ENCODE assay signal across 21 mouse cellular contexts in the genomic region with DNA sequence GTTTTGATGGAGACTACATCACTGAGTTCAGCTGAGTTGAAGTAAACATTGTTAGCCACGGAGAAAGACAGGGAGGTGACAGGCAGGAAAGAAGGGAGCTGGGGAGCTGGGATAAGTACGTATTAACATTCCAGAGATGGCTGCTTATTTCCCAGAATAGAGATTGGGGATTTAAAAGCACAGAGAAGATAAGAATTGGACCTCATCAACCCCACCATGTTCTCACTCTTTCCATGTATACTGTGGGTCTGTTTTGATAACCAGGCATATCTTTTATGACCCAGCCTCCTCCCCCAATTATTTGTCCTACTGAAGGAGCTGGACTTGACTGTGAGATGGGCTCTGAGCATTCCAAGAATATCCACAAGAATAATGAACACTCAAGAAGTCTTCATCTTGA.
A peak's percentile ranks its signal among the peaks of the same experiment; 100 is the strongest.
DNase-seq lines count a peak whose midpoint lies in the region; ATAC-seq and TF ChIP-seq lines count a peak whose summit lies in the region.
"Had no signal": no experiment of that assay in that cellular context is flagged by ENCODE, and none has a peak within 500 bp of the region (broad histone marks: within the 10 kb centered on the region; RNA-seq: fewer than 3 reads in every experiment).

No protein-coding gene starts in this region.

- peaks cover 75% of the 10 kb centered on the region for H3K4me1 ChIP-seq in heart, embryonic 13.5 days
- H3K4me1 ChIP-seq in heart, embryonic 16.5 days (ENCODE audit: control insufficient read depth, insufficient read depth, low read length) = peaks cover 35% of the 10 kb centered on the region
- H3K4me1 ChIP-seq: embryonic facial prominence, embryonic 13.5 days; forebrain, embryonic 12.5 days had no signal

- H3K4me3 ChIP-seq in gastrocnemius, adult 2 months = no peak overlapping the region
- H3K4me3 ChIP-seq in heart, embryonic 13.5 days = no peak overlapping the region
- H3K4me3 ChIP-seq in heart, embryonic 16.5 days (ENCODE audit: low read length) = no peak overlapping the region
- H3K4me3 ChIP-seq: embryonic facial prominence, embryonic 13.5 days; erythroblast, embryonic 14.5 days; forebrain, embryonic 12.5 days; left cerebral cortex, adult 2 months; liver, embryonic 13.5 days; lung, embryonic 15.5 days had no signal

- intact Hi-C loops in gastrocnemius, adult 2 months (cut with DNase I) = no loop called here
- intact Hi-C loops in gastrocnemius, postnatal 36 days (cut with DNase I) = loop anchor here (5.0 kb wide), 1 partner anchor 88 kb away; a partner anchor contains a TSS
- intact Hi-C loops in heart, postnatal 25 days (cut with DNase I) = no loop called here

- H3K27ac ChIP-seq in gastrocnemius, adult 2 months = peak overlapping the region; percentile 57
- H3K27ac ChIP-seq in heart, embryonic 13.5 days (replicated peaks) = peak overlapping the region; percentile 58
- peak overlapping the region; percentile 53 for H3K27ac ChIP-seq in heart, embryonic 16.5 days (ENCODE audit: low read length)
- H3K27ac ChIP-seq: embryonic facial prominence, embryonic 13.5 days; forebrain, embryonic 12.5 days; hindbrain, postnatal 0 days; left cerebral cortex, adult 2 months; lung, embryonic 15.5 days; stomach, postnatal 0 days had no signal

- TF ChIP-seq CTCF in gastrocnemius, adult 2 months (IDR thresholded peaks at IDR 0.05) = no peak

- H3K9ac ChIP-seq in heart, embryonic 13.5 days = no peak overlapping the region
- no peak overlapping the region for H3K9ac ChIP-seq in heart, embryonic 16.5 days (ENCODE audit: low read length)
- H3K9ac ChIP-seq: embryonic facial prominence, embryonic 13.5 days; forebrain, embryonic 12.5 days; liver, embryonic 13.5 days; lung, embryonic 15.5 days had no signal

- 15% methylated on average over 2 of the region's 2 CpGs for WGBS in heart, embryonic 13.5 days
- WGBS in heart, embryonic 16.5 days = 18% methylated on average over 2 of the region's 2 CpGs

- H3K27me3 ChIP-seq in heart, embryonic 13.5 days (replicated peaks) = no peaks in the 10 kb centered on the region
- H3K27me3 ChIP-seq in heart, embryonic 16.5 days (ENCODE audit: control insufficient read depth, insufficient read depth, low read length) = no peaks in the 10 kb centered on the region
- H3K27me3 ChIP-seq: embryonic facial prominence, embryonic 13.5 days; forebrain, embryonic 12.5 days; liver, embryonic 13.5 days; lung, embryonic 15.5 days had no signal

- H3K9me3 ChIP-seq in heart, embryonic 13.5 days = 0 out of 2 replicates have a peak, but pooled peaks cover 5% of the 10 kb centered on the region
- no peaks in the 10 kb centered on the region for H3K9me3 ChIP-seq in heart, embryonic 16.5 days (replicated peaks; ENCODE audit: control insufficient read depth, low read length)
- H3K9me3 ChIP-seq: embryonic facial prominence, embryonic 13.5 days; forebrain, embryonic 12.5 days; liver, embryonic 13.5 days; lung, embryonic 15.5 days had no signal

- no peaks in the 10 kb centered on the region for H3K36me3 ChIP-seq in heart, embryonic 13.5 days
- no peaks in the 10 kb centered on the region for H3K36me3 ChIP-seq in heart, embryonic 16.5 days (ENCODE audit: control insufficient read depth, insufficient read depth)
- H3K36me3 ChIP-seq: embryonic facial prominence, embryonic 13.5 days; forebrain, embryonic 12.5 days; liver, embryonic 13.5 days; lung, embryonic 15.5 days had no signal

- no peak overlapping the region for H3K4me2 ChIP-seq in heart, embryonic 13.5 days
- no peak overlapping the region for H3K4me2 ChIP-seq in heart, embryonic 16.5 days (ENCODE audit: low read depth, low read length)
- H3K4me2 ChIP-seq: embryonic facial prominence, embryonic 13.5 days; forebrain, embryonic 12.5 days; liver, embryonic 13.5 days; lung, embryonic 15.5 days had no signal

- ATAC-seq in heart, embryonic 13.5 days (ENCODE audit: extremely low read depth, insufficient number of reproducible peaks, low FRiP score, low TSS enrichment) = 0 out of 2 replicates have a peak, but pooled peaks have one; percentile 37
- ATAC-seq in heart, embryonic 16.5 days (replicated peaks; ENCODE audit: extremely low read depth, insufficient read depth, low FRiP score) = peak; percentile 46
- ATAC-seq: activated CD4-positive, CD25-positive, alpha-beta regulatory T cell, adult 4 months; hindbrain, postnatal 0 days had no signal

- no peak for DNase-seq in gastrocnemius, adult 2 months
- no peak for DNase-seq in gastrocnemius, postnatal 36 days
- no peak for DNase-seq in heart, postnatal 25 days (ENCODE audit: low spot score)
- DNase-seq in kidney, postnatal 14 days = peak; percentile 35
- no peak for DNase-seq in kidney, adult 18-20 months
- no peak for DNase-seq in cerebellum, postnatal 4 days (ENCODE audit: low spot score in 2 of 2)
- DNase-seq: adrenal gland, adult 8-10 months; cerebellum, adult 18-20 months; layer of hippocampus, adult 9-11 months; liver, embryonic 13.5 days; midbrain, embryonic 14.5 days had no signal
